Mouse (Mus musculus) myocyte (in vitro differentiated cells): ENCODE data around the gene Thap7.

Source experiments
- E2F4 ChIP-seq: IDR thresholded peaks from one replicate; pipeline ENCODE4 v1.6.1; 2011; ENCODE audit warnings: mild to moderate bottlenecking, control low read depth, moderate library complexity; ENCODE audit not compliant: insufficient read depth
- MAX ChIP-seq: IDR thresholded peaks from one replicate; pipeline ENCODE4 v1.6.1; 2011; ENCODE audit warnings: low read depth, mild to moderate bottlenecking, control low read depth
- MYOG ChIP-seq, 3 experiments: IDR thresholded peaks; one replicate each; pipeline ENCODE4 v1.6.1; 2011; ENCODE audit warnings: control low read depth in 2 of 3, low read depth in 2 of 3, mild to moderate bottlenecking in 2 of 3; ENCODE audit not compliant: insufficient read length in 2 of 3, control insufficient read depth in 1 of 3, insufficient read depth in 1 of 3
- POLR2A ChIP-seq: IDR thresholded peaks from one replicate; pipeline ENCODE4 v1.6.1; 2011; ENCODE audit warnings: low read depth, mild to moderate bottlenecking, control low read depth, moderate library complexity; ENCODE audit not compliant: insufficient read length
- POLR2AphosphoS2 ChIP-seq: IDR thresholded peaks from one replicate; pipeline ENCODE4 v1.6.1; 2011; ENCODE audit warnings: low read depth, control low read depth; ENCODE audit not compliant: insufficient read length
- REST ChIP-seq: IDR thresholded peaks from one replicate; pipeline ENCODE4 v1.6.1; 2011; ENCODE audit warnings: mild to moderate bottlenecking, control low read depth, moderate library complexity; ENCODE audit not compliant: insufficient read depth, insufficient read length
- SRF ChIP-seq: IDR thresholded peaks from one replicate; pipeline ENCODE4 v1.6.1; 2011; ENCODE audit warnings: low read depth; ENCODE audit not compliant: control insufficient read depth, insufficient read length
- TCF12 ChIP-seq: IDR thresholded peaks from one replicate; pipeline ENCODE4 v1.6.1; 2011; ENCODE audit warnings: mild to moderate bottlenecking, control low read depth; ENCODE audit not compliant: poor library complexity, insufficient read depth, severe bottlenecking

- TF ChIP-seq E2F4: no peak
- TF ChIP-seq POLR2AphosphoS2: no peak
- no peak for TF ChIP-seq POLR2A
- TF ChIP-seq REST: no peak
- TF ChIP-seq MAX: no peak
- no peak for TF ChIP-seq MYOG (IDR thresholded peaks at IDR 0.05; ENCODE audit: control insufficient read depth in 1 of 3, insufficient read depth in 1 of 3, insufficient read length in 2 of 3, low read depth in 2 of 3)
- TF ChIP-seq TCF12: no peak
- no peak for TF ChIP-seq SRF
Observed at GRCm38 (mm10) chr16:17511431-17511830, 19.5 kb downstream of the Thap7 start.
